Mouse (Mus musculus) hindlimb bud, embryonic 11.5 days (tissue): ENCODE results near the gene Olfr1241.

ENCODE experiments used
- DNase-seq: peaks from one replicate; pipeline ENCODE4 v3.0.0-alpha.2; 2012; ENCODE audit warnings: low read depth, low spot score; ENCODE audit errors: extremely low spot score

Olfr1241 gene

DNA sequence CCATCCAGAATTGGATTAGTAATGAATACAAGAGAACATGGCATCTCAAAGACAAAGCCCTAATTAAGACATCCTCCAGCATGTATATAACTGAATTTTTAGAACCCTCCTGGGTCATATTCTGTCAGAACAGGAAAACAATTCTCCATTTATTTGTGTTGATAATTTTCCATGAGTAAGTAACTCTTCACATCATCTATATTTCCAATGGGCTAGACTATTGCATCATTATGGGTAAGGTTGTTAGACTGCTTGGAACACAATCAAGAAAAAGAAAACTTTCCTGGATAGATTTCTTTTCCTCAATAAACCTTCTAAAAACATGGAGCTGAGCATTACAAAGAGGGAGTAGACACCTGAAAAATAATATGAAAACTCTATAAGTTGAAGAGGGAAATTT lies at the start of gene Olfr1241:
Gene Olfr1241 (minus strand): TSS at position 101 of the 400 bp plus-strand sequence.
- no peak for DNase-seq

DNA sequence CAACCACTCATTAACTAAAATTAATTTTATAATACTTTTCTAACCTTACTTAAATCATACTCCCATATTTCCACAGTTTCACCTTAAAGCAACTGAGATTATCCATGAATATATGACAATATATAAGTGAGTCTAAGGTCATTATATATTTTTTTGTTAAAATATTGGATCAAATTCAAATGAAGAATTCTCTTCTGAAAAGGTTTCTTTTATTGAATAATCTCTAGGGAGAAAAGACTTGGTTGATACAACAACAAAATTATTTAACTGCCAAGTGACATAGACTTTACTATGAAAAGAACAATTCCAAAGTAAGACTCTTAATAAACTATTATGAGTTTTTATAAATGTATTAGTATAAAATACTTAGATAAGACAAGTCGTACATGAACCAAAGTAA lies 44.5 kb upstream of the Olfr1241 start, which contains the start of gene Olfr1243:
Gene Olfr1243 (minus strand): TSS at position 101 of the 400 bp plus-strand sequence.
- no peak for DNase-seq

DNA sequence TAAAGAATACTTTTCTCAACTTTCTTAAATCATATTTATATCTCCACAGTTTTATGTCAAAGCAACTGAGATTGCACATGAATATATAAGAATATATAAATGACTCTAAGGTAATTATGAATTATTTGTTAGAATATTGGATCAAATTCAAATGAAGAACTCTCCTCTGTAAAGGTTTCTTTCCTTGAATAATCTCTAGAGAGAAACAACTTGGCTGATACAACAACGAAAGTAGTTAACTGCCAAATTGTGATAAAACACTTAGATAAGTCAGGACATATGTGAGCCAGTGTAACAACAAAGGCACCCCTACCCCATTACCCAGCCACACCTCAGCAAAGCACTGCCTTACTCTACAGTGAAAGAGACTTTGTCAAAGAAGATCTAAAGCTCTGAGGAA lies 11.3 kb upstream of the Olfr1241 start, which contains the start of gene Olfr1242:
Gene Olfr1242 (minus strand): TSS at position 101 of the 400 bp plus-strand sequence.
- no peak for DNase-seq

DNA sequence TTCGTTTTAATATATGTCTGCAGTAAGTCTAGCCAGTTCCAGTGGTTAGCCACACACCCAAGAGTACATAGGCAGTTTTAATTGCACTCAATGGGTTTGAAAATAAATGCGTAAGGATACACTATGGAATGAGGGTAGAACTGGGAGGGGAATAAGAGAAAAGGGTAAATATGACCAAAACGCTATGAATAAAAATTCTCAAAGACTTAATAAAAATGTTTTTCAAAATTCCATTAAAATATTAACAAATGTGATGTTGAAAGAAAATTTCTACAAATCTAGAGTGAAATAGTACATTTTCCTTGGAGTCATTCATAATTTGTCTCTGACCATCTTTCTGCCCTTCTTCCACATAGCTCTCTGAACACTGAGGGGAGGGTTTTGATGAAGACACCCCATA lies 44.0 kb downstream of the Olfr1241 start, which contains the start of gene Olfr1240:
Gene Olfr1240 (minus strand): TSS at position 101 of the 400 bp plus-strand sequence.
- no peak for DNase-seq
